Mouse (Mus musculus): Measurements from ENCODE around the gene Cftr.

GRCm38 (mm10) chr6:18177509-18177908 is 7.0 kb downstream of the Cftr start:
- TF ChIP-seq POLR2A (IDR thresholded peaks at IDR 0.05; ENCODE audit: borderline replicate concordance, insufficient read depth, low read length) = no peak
- TF ChIP-seq CTCF (IDR thresholded peaks at IDR 0.05; ENCODE audit: borderline replicate concordance, insufficient read depth, low read depth, low read length) = no peak

All from cerebellum, adult 2 months (tissue).